Mouse (Mus musculus) heart, postnatal 10 days (tissue): ENCODE measurements around the gene Stk11. TPM values are rescaled to one million over a fixed set of nuclear protein-coding genes. Genes with fewer than 3 reads are reported as not detected.
A peak's percentile ranks its signal among the peaks of the same experiment; 100 is the strongest.

Experiments
- DNase-seq, 2 experiments: peaks; one replicate each; pipeline ENCODE4 v3.0.0; 2021
- intact Hi-C: fragments of 180-260 bp; cut with DNase I; formaldehyde crosslinking; loops from one replicate; pipeline ENCODE4 v1.15.1; 2025
- total RNA-seq, 2 experiments: library from RNA; stranded (reverse); gene quantifications; 2 replicates each; pipeline ENCODE4 v1.2.3; 2021

Gene Stk11
- total RNA-seq, 2 experiments from 2014 or later = 110 to 112 TPM

- DNase-seq = no peak
- intact Hi-C loops = no loop called here
These were observed 21.5 kb upstream of the Stk11 start for GRCm38 (mm10) chr10:80094085-80094484.

GRCm38 (mm10) chr10:80094684-80095083, 20.9 kb upstream of the Stk11 start:
- intact Hi-C loops = no loop called here
- DNase-seq = no peak

- intact Hi-C loops = no loop called here
- DNase-seq = peak in 1 of 2 experiments; percentile 58
These were observed 20.1 kb upstream of the Stk11 start for GRCm38 (mm10) chr10:80095547-80095946.

- DNase-seq = no peak
These were observed 18.3 kb upstream of the Stk11 start for GRCm38 (mm10) chr10:80097275-80097674.

GRCm38 (mm10) chr10:80098630-80099029, 17.0 kb upstream of the Stk11 start:
- no peak for DNase-seq
- intact Hi-C loops = loop anchor here (1.0 kb wide), 1 partner anchor 8 kb away; no protein-coding TSS in a partner anchor

More at GRCm38 (mm10) chr10:80097275-80097674, 18.3 kb upstream of the Stk11 start:
- intact Hi-C loops = no loop called here

- intact Hi-C loops = loop anchor here (2.0 kb wide), 1 partner anchor 28 kb away; no protein-coding TSS in a partner anchor
- peak in 1 of 2 experiments; percentile 50 for DNase-seq
These were observed 14.6 kb upstream of the Stk11 start for GRCm38 (mm10) chr10:80100982-80101381.

- DNase-seq = peak; percentile 90 to 92
- intact Hi-C loops = no loop called here
These were observed 13.2 kb upstream of the Stk11 start for GRCm38 (mm10) chr10:80102216-80102915.

- DNase-seq = no peak
- intact Hi-C loops = no loop called here
These were observed 12.6 kb upstream of the Stk11 start for GRCm38 (mm10) chr10:80103032-80103431.

GRCm38 (mm10) chr10:80104181-80104580, 11.4 kb upstream of the Stk11 start:
- no peak for DNase-seq
- intact Hi-C loops = no loop called here

- intact Hi-C loops = no loop called here
- no peak for DNase-seq
These were observed 10.1 kb upstream of the Stk11 start, which contains the start of gene Sbno2 for GRCm38 (mm10) chr10:80105460-80105859. Gene Sbno2, minus strand, starts transcription at chr10:80105571.

GRCm38 (mm10) chr10:80105926-80106325, 9.7 kb upstream of the Stk11 start:
- no peak for DNase-seq
- intact Hi-C loops = no loop called here

GRCm38 (mm10) chr10:80107678-80108077, 7.9 kb upstream of the Stk11 start:
- DNase-seq = no peak
- intact Hi-C loops = no loop called here

- DNase-seq = peak; percentile 94 to 96
- intact Hi-C loops = loop anchor here (2.0 to 5.0 kb wide), 4 partner anchors 42 to 126 kb away; partner anchors contain the start of gene Cnn2
These were observed 990 bp upstream of the Stk11 start for GRCm38 (mm10) chr10:80114341-80115284.

GRCm38 (mm10) chr10:80115944-80116335, 337 bp downstream of the Stk11 start:
- intact Hi-C loops = loop anchor here (2.0 kb wide), 3 partner anchors 25 to 127 kb away; partner anchors contain the start of genes Cbarp and Cnn2
- DNase-seq = no peak

GRCm38 (mm10) chr10:80116563-80116926, 942 bp downstream of the Stk11 start:
- DNase-seq = no peak
- intact Hi-C loops = loop anchor here (2.0 kb wide), 1 partner anchor 24 kb away; the partner anchor contains the start of gene Cbarp

- DNase-seq = peak; percentile 76 to 77
- intact Hi-C loops = loop anchor here (2.0 kb wide), 1 partner anchor 24 kb away; the partner anchor contains the start of gene Cbarp
These were observed 1.5 kb downstream of the Stk11 start for GRCm38 (mm10) chr10:80116927-80117691.

- intact Hi-C loops = loop anchor here (2.0 kb wide), 1 partner anchor 23 kb away; the partner anchor contains the start of gene Cbarp
- no peak for DNase-seq
These were observed 2.1 kb downstream of the Stk11 start for GRCm38 (mm10) chr10:80117736-80118135.

GRCm38 (mm10) chr10:80118552-80118951, 2.9 kb downstream of the Stk11 start:
- intact Hi-C loops = no loop called here
- DNase-seq = no peak

GRCm38 (mm10) chr10:80120146-80120545, 4.5 kb downstream of the Stk11 start:
- intact Hi-C loops = no loop called here
- DNase-seq = no peak

- intact Hi-C loops = no loop called here
- DNase-seq = no peak
These were observed 6.0 kb downstream of the Stk11 start for GRCm38 (mm10) chr10:80121639-80122038.
